Mouse (Mus musculus): ENCODE measurements around the gene Cxadr. TPM values are rescaled to one million over a fixed set of nuclear protein-coding genes. Genes with fewer than 3 reads are reported as not detected.

Cxadr gene
- total RNA-seq, 2 experiments from 2014 or later, result 14.7 to 16.9 TPM

DNA sequence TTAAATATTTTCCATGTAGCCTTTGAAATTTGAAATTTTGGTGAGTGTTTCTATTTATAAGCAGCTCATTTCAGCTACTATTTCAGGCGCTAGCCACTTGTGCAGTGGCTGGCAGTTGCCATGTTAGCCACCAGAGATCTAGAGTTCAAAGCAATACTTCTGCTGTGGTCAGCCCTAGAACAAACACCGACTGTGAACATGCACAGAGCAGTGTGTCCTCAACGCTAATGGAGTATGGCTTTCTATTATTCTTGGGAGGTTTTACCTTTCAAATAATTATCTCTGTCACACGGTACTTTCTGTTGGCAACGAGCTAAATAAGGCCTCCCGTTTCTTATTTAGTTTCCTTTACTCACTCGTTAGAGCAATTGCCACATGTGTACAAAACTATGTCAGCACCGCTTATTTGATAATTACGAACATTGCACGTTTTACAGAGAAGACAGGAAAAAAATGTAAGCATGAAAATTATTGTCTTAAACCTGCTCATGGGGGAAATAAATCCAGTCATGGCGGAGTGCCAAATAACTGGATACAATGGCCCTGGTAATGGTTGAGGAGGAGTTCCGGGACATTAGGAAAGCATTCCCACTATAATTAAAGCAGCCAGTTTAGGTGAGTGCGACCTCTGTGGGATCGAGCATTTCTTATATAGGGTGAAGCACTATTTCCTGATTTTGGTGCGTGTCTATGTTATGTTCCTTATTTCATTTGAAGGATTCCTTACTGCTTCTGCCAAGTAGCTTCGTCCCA, 12.0 kb downstream of the Cxadr start:
- no peak for TF ChIP-seq CTCF (conservative IDR thresholded peaks at IDR 0.05)
- no peak overlapping the region for H3K27ac ChIP-seq
- DNase-seq (ENCODE audit: low spot score in 2 of 2), result no peak
- peak overlapping the region; percentile 33; the same call in 1 of the 2 replicates for H3K4me3 ChIP-seq

DNA sequence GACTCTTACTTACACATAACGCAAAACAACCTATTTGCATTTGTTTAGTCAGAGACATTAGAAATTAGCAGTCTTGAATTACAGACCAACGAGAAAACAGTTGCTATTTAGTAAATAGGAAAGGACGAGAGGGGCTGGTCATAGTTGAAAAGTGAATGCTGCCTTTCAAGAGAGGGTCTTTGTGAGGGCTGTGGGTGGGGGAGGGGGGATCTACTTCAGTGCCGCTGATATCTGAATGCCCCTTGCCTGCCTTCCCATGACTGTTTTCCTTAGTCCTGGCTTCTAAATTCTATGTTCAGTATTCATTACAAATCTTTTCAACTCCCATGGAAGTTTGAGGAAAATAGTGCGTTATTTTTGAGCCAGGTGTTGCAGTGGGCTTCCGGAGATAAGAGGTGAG, 12.7 kb downstream of the Cxadr start:
- no peak for DNase-seq (ENCODE audit: low spot score in 2 of 2)
- H3K27ac ChIP-seq, result no peak overlapping the region
- no peak for TF ChIP-seq CTCF (conservative IDR thresholded peaks at IDR 0.05)

DNA sequence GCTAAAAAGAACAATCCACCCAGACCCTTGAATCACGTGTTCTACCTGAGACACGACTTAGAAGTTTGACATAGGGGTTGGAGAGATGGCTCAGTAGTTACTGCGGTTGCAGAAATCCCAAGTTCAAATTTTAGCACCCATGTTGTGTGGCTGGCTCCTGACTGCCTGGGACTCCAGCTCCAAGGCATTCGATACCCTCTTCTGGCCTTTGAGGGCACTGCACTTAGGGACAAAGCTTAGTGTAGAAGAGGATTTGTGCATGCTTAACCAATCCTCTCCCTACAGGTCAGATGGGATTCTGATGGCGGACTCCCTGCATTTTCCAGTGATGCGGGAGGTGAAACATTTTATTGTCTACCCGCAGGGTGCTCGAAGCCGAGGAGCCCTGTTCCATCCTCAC, 15.6 kb downstream of the Cxadr start:
- DNase-seq (ENCODE audit: low spot score in 2 of 2), result peak; percentile 43 to 69
- no peak overlapping the region for H3K4me3 ChIP-seq
- TF ChIP-seq CTCF (conservative IDR thresholded peaks at IDR 0.05), result peak; percentile 88
- no peak overlapping the region for H3K27ac ChIP-seq

More for the DNA sequence above, 12.7 kb downstream of the Cxadr start:
- peak overlapping the region; percentile 33; the same call in 1 of the 2 replicates for H3K4me3 ChIP-seq

DNA sequence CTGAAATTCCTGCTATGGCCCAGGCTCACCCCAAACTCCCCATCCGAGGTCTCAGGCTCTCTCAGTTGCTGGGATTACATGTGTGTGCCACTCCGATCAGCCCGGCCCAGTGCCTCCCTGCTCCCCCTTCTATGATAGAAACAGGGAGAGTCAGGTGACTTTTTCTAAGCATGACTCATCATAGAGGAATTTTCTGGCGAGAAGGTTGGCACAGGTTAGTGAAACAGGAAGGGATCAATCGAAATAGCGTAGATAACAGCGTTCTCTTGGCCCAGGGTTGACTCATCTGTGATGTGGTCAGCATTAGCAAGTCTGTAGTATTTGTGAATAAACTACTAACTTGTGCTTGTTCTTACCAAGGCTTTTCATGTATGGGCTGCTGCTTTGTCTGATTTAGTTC, 16.7 kb downstream of the Cxadr start:
- no peak overlapping the region for H3K27ac ChIP-seq
- no peak for TF ChIP-seq CTCF (conservative IDR thresholded peaks at IDR 0.05)

DNA sequence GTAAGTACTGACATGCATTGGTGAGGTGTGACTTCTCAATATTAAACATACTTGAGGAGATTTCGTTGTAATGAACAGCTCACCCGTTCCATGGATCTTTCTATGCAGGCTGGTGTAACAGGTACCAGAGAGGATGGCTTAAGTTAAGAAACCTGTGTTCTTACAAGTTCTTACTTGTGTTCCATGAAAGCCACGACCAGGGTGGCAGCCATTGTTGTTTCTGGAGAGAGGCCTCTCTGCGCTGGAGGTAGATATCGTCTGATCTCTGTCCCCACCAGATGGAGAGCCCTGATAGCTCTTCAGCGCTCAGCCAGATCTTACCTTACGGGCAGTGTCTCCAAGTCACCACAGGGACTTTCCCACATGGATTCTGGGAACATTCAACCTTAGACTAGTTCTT, 18.4 kb downstream of the Cxadr start:
- Histone ChIP-seq H3K4me3 (no peak overlapping the region), H3K27ac (no peak overlapping the region)
- no peak for TF ChIP-seq CTCF (conservative IDR thresholded peaks at IDR 0.05)
- DNase-seq (ENCODE audit: low spot score in 2 of 2), result no peak

More for the DNA sequence above, 16.7 kb downstream of the Cxadr start:
- H3K4me3 ChIP-seq, result no peak overlapping the region
- DNase-seq (ENCODE audit: low spot score in 2 of 2), result no peak

DNA sequence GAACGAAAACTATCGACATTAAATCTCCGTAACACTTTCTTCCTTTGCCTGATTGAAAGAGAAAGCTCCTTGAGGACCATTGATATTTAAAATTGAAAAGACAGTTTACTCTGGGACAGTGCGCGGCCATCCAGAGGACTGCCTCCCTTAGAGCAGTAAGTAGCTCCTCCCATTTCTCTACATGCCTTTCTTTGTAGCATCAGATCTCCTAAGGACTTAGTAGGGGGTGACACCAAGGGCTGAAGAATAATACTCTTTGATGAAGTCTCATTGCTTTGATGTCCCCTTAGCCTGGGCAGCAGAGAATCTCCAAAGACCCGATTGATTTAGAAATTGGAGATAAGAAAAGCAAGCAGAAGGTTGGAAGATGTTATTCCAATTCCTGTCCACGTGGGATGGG, 20.3 kb downstream of the Cxadr start:
- Histone ChIP-seq H3K27ac (peak overlapping the region; percentile 56; the same call in 1 of the 2 replicates), H3K4me3 (peak overlapping the region; percentile 3; the same call in 1 of the 2 replicates)
- no peak for TF ChIP-seq CTCF (conservative IDR thresholded peaks at IDR 0.05)
- DNase-seq (ENCODE audit: low spot score in 2 of 2), result no peak

DNA sequence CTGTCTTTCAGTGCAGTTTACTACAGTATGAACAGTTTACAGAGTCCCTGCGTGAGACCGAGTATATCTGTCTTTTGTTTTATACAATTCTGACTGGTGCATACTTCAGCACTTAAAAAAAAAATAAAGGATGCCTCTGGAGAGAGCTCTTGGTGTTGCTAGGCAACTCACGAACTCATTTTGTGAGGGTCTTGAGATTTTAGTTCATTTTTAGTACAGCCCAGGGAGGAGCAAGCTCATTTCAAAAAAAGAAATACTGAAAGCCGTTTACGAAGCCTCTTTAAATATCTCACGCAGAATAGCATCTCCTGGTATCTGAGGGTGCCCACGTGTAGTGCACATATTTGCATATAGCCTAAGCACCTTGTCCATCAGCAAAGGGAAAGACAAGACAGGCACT, 20.9 kb downstream of the Cxadr start:
- DNase-seq (ENCODE audit: low spot score in 2 of 2), result no peak
- H3K4me3 ChIP-seq, result peak overlapping the region; percentile 3
- peak overlapping the region; percentile 56 for H3K27ac ChIP-seq
- no peak for TF ChIP-seq CTCF (conservative IDR thresholded peaks at IDR 0.05)

DNA sequence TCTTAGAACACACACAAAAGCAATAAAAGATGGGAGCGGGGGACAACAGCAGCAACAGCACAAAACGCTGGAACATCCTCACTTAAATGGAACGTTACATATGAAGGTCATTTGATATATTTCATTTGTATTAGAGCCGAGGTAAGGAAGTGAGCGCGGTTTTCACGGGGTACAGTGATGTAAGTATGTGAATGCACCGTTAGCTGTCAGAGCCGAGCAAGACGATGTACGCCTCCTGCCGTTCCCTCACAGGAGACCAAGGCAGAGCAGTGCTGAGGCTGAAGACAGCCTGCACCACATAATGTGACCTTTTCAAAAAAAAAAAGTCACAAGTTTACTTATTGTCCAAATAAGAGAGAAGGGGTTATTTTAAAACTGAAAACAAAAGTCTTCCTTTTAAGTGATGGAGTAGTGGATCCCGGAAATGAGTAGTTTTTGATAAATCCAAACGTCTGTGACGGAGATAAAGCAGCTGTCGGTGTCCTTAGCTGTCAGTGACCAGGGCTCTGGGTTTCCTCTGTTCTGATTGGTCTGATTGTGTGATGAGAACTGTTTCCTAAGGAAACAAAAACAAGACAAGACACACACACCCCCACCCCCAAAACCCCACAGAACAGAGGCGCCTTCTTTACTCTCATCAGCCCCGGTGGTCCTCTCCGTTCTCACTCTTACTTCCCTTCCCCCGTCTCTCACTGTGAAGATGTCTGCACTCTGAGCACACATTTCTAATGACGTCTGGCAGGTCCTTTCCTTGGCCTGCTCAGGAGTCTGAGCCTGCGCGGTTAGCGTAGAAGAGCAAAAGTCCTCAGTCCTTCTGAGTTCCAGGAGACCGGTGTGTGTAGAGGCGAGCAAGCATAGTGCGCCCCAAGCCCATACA, 24.9 kb downstream of the Cxadr start:
- no peak for DNase-seq (ENCODE audit: low spot score in 2 of 2)
- TF ChIP-seq CTCF (conservative IDR thresholded peaks at IDR 0.05), result 0 out of 2 replicates have a peak, but pooled peaks have one; percentile 5
- no peak overlapping the region for H3K4me3 ChIP-seq

DNA sequence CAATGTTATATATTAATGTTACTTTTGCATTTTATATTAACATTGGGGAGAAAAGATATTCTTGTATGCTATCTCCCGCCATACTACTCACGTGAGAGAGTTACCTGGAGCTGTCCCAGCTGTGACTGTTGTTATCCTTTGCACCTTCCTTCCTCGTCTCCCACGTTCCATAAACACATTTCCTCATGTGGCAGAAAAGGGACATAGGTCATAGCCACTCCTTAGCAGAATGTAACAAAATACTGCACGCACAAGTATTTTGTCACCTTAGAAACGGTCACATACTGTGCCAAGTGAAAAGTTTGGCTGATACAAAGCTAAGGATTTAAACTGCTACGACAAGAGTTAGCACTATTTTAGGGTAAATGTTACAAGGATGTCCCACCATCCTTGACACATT, 26.3 kb downstream of the Cxadr start:
- TF ChIP-seq CTCF (conservative IDR thresholded peaks at IDR 0.05), result no peak
- no peak for DNase-seq (ENCODE audit: low spot score in 2 of 2)
- no peak overlapping the region for H3K4me3 ChIP-seq
- H3K27ac ChIP-seq, result no peak overlapping the region

More for the DNA sequence above, 24.9 kb downstream of the Cxadr start:
- no peak overlapping the region for H3K27ac ChIP-seq

DNA sequence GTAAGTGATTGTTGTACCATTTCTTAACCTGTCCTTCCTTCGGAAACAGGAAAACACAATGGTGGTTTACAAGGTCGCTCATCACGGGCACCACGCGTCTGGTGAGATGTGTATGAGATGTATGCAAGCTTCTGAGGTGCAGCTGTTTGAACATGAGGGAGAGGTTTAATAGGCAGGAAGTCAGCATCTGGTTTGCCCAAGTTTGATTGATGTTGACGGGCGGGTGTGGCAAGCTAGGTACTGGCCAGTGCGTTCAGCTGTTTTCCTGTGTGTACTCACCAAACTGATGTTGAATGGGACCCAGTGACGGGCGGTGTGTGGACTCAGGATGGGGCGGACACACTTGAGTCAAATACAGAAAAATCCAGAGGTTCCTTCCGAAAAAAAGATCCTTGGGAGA, 26.7 kb downstream of the Cxadr start:
- TF ChIP-seq CTCF (conservative IDR thresholded peaks at IDR 0.05), result no peak
- DNase-seq (ENCODE audit: low spot score in 2 of 2), result no peak
- Histone ChIP-seq H3K27ac (no peak overlapping the region), H3K4me3 (no peak overlapping the region)

DNA sequence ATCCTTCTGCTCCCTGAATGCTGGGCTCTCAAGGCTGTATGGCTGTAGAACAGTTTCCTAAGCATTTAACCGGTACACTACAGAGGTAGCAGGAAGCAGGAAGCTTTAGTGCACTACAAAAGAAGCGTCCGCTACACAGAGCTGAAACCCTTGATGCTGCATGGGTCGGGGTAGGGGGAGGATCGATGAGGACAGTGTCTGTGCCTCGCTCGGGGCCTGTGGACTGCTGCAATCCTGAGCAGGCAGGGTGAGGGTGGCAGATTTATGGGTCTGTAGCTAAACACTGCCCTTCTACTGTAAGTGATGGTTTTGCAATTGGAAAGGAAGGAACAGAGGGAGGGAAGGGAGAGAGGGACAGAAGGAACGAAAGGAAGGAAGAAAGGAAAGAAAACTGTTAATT, 35.9 kb downstream of the Cxadr start:
- no peak for TF ChIP-seq CTCF (conservative IDR thresholded peaks at IDR 0.05)
- DNase-seq (ENCODE audit: low spot score in 2 of 2), result no peak
- Histone ChIP-seq H3K4me3 (no peak overlapping the region), H3K27ac (no peak overlapping the region)

DNA sequence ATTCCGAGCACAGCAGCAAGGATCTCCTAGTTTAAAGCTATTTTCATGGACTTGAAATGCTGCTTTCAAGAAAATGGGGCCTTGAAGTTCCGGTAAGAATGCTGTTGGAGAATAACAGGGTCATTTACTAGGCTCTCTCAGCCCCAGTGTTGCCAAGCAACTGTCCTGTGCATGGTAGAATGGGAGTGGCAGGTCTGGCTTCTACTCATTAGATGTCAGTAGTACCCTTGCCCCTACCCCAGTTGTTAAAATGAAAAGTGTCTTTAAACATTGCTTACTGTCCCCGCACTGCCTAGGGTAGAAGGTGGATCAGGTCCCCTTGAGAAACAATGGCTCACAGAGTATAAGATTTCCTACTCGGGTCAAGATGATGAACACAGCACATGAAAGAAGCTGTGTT, 40.1 kb downstream of the Cxadr start:
- H3K27ac ChIP-seq, result no peak overlapping the region
- no peak for DNase-seq (ENCODE audit: low spot score in 2 of 2)
- TF ChIP-seq CTCF (conservative IDR thresholded peaks at IDR 0.05), result no peak
- H3K4me3 ChIP-seq, result no peak overlapping the region

DNA sequence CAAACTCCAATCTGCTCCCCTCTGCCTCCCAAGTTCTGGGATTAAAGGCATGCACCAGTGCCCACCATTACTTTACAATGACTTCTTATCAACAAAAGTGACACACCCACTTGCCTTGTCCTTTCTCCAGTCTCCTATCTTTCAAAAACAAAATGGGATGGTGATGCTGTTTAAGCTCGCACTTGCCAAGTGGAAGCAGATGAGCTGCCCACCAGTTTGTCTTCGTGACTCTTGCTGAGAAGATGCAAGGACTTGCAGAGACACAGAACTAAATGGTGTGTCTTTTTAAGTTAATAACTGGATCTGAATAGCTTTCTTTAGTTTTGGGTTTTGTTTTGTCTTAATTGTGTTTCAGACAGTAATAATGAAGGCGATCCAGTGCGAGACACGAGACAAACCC, 41.5 kb downstream of the Cxadr start:
- Histone ChIP-seq H3K4me3 (no peak overlapping the region), H3K27ac (no peak overlapping the region)
- DNase-seq (ENCODE audit: low spot score in 2 of 2), result no peak
- TF ChIP-seq CTCF (conservative IDR thresholded peaks at IDR 0.05), result no peak
